Mouse (Mus musculus): ENCODE data around the gene Gm10197. TPM values are rescaled to one million over a fixed set of nuclear protein-coding genes. Genes with fewer than 3 reads are reported as not detected.

The Gm10197 gene
- polyA plus RNA-seq, 1 experiment from 2014 or later, result not detected

DNA sequence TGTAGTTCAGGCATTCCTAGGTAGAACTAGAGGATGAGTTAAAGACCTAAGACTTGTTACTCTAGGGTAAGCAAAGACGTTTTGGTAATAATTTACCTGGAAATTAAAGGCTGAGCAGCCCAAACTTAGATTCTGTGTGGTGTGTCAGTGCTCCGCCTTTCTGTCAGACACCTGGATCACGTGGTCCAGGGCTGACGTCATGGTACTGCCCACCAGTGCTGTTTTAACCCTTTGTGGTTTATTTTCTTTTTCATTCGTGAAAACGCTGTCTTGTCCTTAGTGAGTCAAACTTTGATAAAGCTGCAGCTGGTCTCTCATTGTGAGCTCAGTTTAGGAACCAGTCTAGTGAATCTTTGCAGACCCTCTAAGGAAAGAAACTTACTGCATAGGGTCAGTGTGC is 31.1 kb downstream of the Gm10197 start:
- Histone ChIP-seq H3K27ac (ENCODE audit: low read depth, low read length) (no peak overlapping the region), H3K36me3 (ENCODE audit: control insufficient read depth, insufficient read depth, low read length) (0 out of 2 replicates have a peak, but pooled peaks cover 3% of the 10 kb centered on the region), H3K9me3 (ENCODE audit: control insufficient read depth, low read length) (no peaks in the 10 kb centered on the region), H3K27me3 (ENCODE audit: control insufficient read depth, insufficient read depth, low read length) (no peaks in the 10 kb centered on the region), H3K4me3 (ENCODE audit: low read depth, low read length) (no peak overlapping the region), H3K9ac (ENCODE audit: low read length) (no peak overlapping the region), H3K4me1 (replicated peaks; ENCODE audit: control insufficient read depth, insufficient read depth, low read length) (peaks cover 2% of the 10 kb centered on the region; the same call in 1 of the 2 replicates), H3K4me2 (ENCODE audit: low read depth, low read length, severe bottlenecking) (no peak overlapping the region)
- ATAC-seq (replicated peaks; ENCODE audit: low FRiP score) (no peak), DNase-seq (ENCODE audit: low spot score) (no peak)
- WGBS, result 23% methylated on average over 6 of the region's 6 CpGs

DNA sequence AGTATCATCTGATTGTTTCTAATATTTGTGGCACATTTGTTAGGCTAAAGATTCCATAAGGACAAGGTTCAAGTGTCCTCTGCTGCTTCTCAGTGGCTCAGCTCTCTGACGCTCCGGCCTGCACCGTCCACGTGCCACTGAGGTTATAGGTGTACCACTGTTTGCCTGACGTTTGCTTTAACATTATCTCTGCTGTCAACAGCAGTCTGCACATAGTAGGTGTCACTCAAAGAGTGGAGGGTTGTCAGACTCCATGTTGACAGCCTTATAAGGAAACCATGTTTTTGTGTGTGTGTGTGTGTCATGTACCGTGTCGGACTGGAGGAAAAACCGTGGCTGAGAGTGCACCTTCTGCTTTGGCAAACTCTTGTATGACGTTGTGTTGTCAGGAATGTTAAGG is 36.3 kb downstream of the Gm10197 start:
- no peak overlapping the region for H3K27ac ChIP-seq (ENCODE audit: low read depth, low read length)
- H3K4me3 ChIP-seq (ENCODE audit: low read depth, low read length), result no peak overlapping the region
- no peak for DNase-seq (ENCODE audit: low spot score)
- no peak for ATAC-seq (replicated peaks; ENCODE audit: low FRiP score)
- 96% methylated on average over 9 of the region's 9 CpGs for WGBS
- H3K9me3 ChIP-seq (ENCODE audit: control insufficient read depth, low read length), result no peaks in the 10 kb centered on the region
- H3K4me2 ChIP-seq (ENCODE audit: low read depth, low read length, severe bottlenecking), result no peak overlapping the region
- no peaks in the 10 kb centered on the region for H3K27me3 ChIP-seq (ENCODE audit: control insufficient read depth, insufficient read depth, low read length)
- H3K4me1 ChIP-seq (replicated peaks; ENCODE audit: control insufficient read depth, insufficient read depth, low read length), result peaks cover under 1% of the 10 kb centered on the region
- no peak overlapping the region for H3K9ac ChIP-seq (ENCODE audit: low read length)
- peaks cover 6% of the 10 kb centered on the region; the same call in 1 of the 2 replicates for H3K36me3 ChIP-seq (ENCODE audit: control insufficient read depth, insufficient read depth, low read length)

DNA sequence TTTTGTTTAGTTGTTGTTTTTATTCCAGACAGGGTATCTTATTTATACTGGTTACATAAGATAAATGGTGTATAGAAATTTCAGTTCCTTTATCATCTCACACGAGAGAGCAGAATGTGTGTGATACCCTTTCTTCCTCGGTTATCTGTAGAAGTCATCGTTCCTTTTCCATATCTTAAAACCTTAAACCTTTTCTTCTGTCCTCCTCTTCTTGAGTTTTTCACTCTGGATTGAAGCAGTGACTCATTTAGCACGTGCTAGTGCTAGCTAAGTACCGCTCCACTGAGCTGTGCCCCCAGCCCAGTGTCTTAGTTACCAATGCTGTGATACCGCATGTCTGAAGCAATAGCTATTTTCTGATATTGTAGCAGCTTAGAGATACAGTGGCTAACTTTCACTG is 37.8 kb downstream of the Gm10197 start:
- DNase-seq (ENCODE audit: low spot score) (no peak), ATAC-seq (replicated peaks; ENCODE audit: low FRiP score) (no peak)
- WGBS, result 96% methylated on average over 6 of the region's 6 CpGs
- Histone ChIP-seq H3K4me1 (replicated peaks; ENCODE audit: control insufficient read depth, insufficient read depth, low read length) (peaks cover 2% of the 10 kb centered on the region), H3K4me3 (ENCODE audit: low read depth, low read length) (no peak overlapping the region), H3K9ac (ENCODE audit: low read length) (no peak overlapping the region), H3K4me2 (ENCODE audit: low read depth, low read length, severe bottlenecking) (no peak overlapping the region), H3K36me3 (ENCODE audit: control insufficient read depth, insufficient read depth, low read length) (peaks cover 6% of the 10 kb centered on the region; the same call in 1 of the 2 replicates), H3K27me3 (ENCODE audit: control insufficient read depth, insufficient read depth, low read length) (no peaks in the 10 kb centered on the region), H3K9me3 (ENCODE audit: control insufficient read depth, low read length) (no peaks in the 10 kb centered on the region), H3K27ac (ENCODE audit: low read depth, low read length) (no peak overlapping the region)

DNA sequence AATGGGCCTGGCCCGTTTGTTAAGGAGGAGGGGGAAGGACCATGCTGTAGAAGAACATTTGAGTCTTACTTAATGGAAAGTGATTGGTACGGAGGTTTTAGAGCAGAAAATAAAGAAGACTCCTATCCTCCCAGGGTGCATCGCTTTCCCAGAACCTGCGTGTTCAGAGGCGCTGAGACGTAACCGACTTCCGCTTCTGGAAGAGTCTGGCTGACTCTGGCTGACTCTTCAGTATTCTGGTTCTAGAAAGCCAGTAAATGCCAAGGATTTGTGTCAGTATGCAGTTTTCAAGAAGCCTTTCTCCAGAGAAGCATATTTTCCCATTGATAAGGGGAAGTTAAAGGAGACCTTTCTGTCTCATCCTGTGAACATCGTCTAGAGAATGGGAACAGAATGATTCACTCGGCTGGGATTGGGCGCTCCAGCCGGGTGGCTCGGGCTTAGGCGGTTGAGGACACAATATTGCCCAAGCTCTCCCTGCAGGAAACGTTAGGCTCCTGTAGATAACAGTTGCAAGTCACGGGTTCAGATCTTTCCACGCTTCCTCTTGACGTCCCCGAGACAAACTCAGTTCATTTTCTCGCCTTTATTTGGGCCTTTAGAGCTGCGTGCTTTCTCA is 39.6 kb downstream of the Gm10197 start:
- no peak for ATAC-seq (replicated peaks; ENCODE audit: low FRiP score)
- Histone ChIP-seq H3K4me1 (replicated peaks; ENCODE audit: control insufficient read depth, insufficient read depth, low read length) (peaks cover 2% of the 10 kb centered on the region), H3K4me3 (ENCODE audit: low read depth, low read length) (no peak overlapping the region), H3K4me2 (ENCODE audit: low read depth, low read length, severe bottlenecking) (no peak overlapping the region), H3K36me3 (ENCODE audit: control insufficient read depth, insufficient read depth, low read length) (peaks cover 2% of the 10 kb centered on the region; the same call in 1 of the 2 replicates), H3K27me3 (ENCODE audit: control insufficient read depth, insufficient read depth, low read length) (no peaks in the 10 kb centered on the region), H3K9me3 (ENCODE audit: control insufficient read depth, low read length) (no peaks in the 10 kb centered on the region), H3K9ac (ENCODE audit: low read length) (no peak overlapping the region), H3K27ac (ENCODE audit: low read depth, low read length) (no peak overlapping the region)
- 92% methylated on average over 21 of the region's 21 CpGs for WGBS
- no peak for DNase-seq (ENCODE audit: low spot score)

DNA sequence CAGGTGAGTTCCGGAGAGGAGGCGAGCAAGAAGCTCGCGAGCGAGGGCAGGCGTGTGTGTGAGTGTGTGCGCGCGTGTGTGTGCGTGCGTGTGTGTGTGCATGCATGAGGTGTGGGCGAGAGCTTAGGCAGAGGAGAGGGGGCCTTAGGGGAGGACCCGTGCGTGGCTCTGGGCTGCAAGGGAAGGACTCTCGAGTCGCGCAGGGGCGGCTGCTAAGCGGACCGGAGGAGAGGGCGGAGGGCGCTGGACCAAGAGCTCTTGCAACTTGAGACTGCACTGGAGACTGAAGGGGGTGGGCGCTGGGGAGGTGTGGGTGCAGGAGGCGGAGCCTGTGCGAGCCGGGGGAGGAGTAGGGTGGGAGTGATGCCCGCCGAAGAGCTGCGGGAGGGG is 41.6 kb downstream of the Gm10197 start:
- Histone ChIP-seq H3K4me3 (ENCODE audit: low read depth, low read length) (peak overlapping the region; percentile 62), H3K4me1 (replicated peaks; ENCODE audit: control insufficient read depth, insufficient read depth, low read length) (peaks cover 9% of the 10 kb centered on the region), H3K27ac (ENCODE audit: low read depth, low read length) (peak overlapping the region; percentile 43; the same call in 1 of the 2 replicates), H3K4me2 (ENCODE audit: low read depth, low read length, severe bottlenecking) (peak overlapping the region; percentile 99), H3K9ac (ENCODE audit: low read length) (peak overlapping the region; percentile 70), H3K36me3 (ENCODE audit: control insufficient read depth, insufficient read depth, low read length) (peaks cover 2% of the 10 kb centered on the region; the same call in 1 of the 2 replicates), H3K9me3 (ENCODE audit: control insufficient read depth, low read length) (no peaks in the 10 kb centered on the region), H3K27me3 (ENCODE audit: control insufficient read depth, insufficient read depth, low read length) (no peaks in the 10 kb centered on the region)
- WGBS, result under 1% methylated on average over 29 of the region's 29 CpGs
- peak; percentile 88 for DNase-seq (ENCODE audit: low spot score)
- peak; percentile 74 for ATAC-seq (replicated peaks; ENCODE audit: low FRiP score)

DNA sequence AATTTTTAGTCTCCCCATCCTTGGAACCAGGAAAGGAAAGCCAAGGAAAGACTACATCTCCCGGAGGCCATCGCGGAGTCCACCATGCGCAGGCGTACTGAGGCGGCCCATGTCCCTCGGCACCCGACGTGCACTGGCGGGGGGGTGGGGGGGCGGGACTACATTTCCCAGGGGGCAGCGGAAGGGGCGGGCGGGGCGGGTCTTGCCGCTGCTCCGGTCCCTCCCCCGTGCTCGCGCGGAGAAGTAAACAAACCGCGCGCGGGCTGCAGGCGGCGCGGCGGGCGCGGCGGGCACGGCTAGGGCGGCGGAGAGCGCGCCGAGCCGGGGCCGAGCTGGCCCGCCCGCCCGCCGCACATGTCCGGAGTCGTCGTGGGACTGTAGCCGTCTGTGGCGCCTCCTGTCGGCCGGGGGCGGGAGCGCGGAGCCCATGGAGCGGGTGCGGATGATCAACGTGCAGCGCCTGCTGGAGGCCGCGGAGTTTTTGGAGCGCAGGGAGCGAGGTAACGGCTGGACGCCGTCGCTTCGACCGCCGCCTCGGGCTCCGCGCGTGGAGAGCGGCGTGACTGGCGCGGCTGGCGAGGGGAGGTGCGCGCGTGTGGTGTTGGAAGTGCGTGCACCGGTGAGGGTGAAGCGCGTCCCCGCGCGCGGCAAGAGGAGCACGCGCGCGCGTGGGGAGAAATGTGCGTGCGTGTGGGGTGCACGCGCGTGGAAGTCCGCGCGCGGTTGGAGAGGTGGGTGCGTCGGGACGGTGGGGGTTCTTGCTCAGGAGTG is 42.2 kb downstream of the Gm10197 start:
- Histone ChIP-seq H3K9ac (ENCODE audit: low read length) (peak overlapping the region; percentile 70), H3K27ac (ENCODE audit: low read depth, low read length) (peak overlapping the region; percentile 43; the same call in 1 of the 2 replicates), H3K9me3 (ENCODE audit: control insufficient read depth, low read length) (no peaks in the 10 kb centered on the region), H3K27me3 (ENCODE audit: control insufficient read depth, insufficient read depth, low read length) (no peaks in the 10 kb centered on the region), H3K4me2 (ENCODE audit: low read depth, low read length, severe bottlenecking) (peak overlapping the region; percentile 99), H3K4me3 (ENCODE audit: low read depth, low read length) (peak overlapping the region; percentile 62), H3K36me3 (ENCODE audit: control insufficient read depth, insufficient read depth, low read length) (peaks cover 2% of the 10 kb centered on the region; the same call in 1 of the 2 replicates), H3K4me1 (replicated peaks; ENCODE audit: control insufficient read depth, insufficient read depth, low read length) (peaks cover 11% of the 10 kb centered on the region)
- DNase-seq (ENCODE audit: low spot score) (peak; percentile 97), ATAC-seq (replicated peaks; ENCODE audit: low FRiP score) (peak; percentile 88)
- under 1% methylated on average over 104 of the region's 106 CpGs for WGBS

DNA sequence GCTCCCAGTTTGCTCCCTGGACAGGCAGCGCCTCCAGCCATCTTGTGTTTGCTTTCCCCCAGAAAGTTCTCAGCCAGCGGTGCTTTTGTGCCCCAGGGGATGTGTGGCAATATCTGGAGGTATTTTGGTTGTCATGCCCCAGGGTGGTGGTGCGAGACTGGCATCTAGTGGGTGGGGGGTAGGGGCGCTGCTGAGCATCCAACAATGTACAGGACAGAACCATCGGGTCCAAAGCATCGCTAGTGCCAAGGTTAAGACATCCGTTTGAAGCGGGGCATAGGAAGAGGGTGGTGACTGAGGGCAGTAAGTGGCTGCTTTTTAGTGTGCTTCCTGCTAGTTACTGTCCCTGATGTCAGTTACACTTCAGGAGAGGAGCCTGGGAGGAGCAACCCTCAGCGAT is 43.5 kb downstream of the Gm10197 start:
- Histone ChIP-seq H3K9ac (ENCODE audit: low read length) (no peak overlapping the region), H3K4me1 (replicated peaks; ENCODE audit: control insufficient read depth, insufficient read depth, low read length) (peaks cover 13% of the 10 kb centered on the region), H3K4me3 (ENCODE audit: low read depth, low read length) (no peak overlapping the region), H3K27me3 (ENCODE audit: control insufficient read depth, insufficient read depth, low read length) (no peaks in the 10 kb centered on the region), H3K36me3 (ENCODE audit: control insufficient read depth, insufficient read depth, low read length) (peaks cover 2% of the 10 kb centered on the region; the same call in 1 of the 2 replicates), H3K4me2 (ENCODE audit: low read depth, low read length, severe bottlenecking) (no peak overlapping the region), H3K27ac (ENCODE audit: low read depth, low read length) (no peak overlapping the region), H3K9me3 (ENCODE audit: control insufficient read depth, low read length) (no peaks in the 10 kb centered on the region)
- DNase-seq (ENCODE audit: low spot score), result no peak
- WGBS, result 79% methylated on average over 9 of the region's 9 CpGs
- ATAC-seq (replicated peaks; ENCODE audit: low FRiP score), result no peak

DNA sequence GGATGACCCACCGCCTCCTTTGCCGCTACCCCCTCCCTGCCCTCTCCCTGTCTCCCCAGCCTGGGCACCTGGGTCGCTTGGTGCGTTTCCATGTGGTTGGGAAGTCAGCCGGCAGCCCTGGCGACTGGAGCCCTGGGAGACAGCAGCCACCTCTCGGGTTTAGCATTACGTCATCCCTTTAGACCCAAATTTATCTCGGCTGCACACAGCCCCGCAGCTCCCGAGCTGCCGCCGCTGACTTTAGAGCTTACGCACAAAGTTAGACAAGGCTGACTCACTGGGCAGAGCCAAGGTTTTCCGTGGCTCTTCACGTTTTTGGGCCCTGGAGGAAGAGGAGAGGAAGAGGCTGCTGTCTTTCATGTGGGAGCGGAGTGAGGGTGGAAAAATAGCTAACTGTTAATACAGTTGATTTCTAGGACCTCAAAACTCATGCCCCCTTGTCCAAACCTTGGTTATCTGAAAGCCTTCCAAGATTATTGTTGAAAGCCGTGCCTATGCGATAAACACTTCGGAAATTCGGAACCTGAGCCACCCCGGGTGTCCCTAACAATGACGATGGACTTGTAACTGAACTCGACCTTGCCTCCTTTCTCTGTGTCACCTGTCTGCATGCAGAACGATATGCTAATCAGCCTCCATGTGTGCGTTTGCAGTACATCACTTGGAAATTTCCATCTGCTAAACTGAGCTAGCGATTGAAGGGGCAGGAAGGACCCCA is 45.8 kb downstream of the Gm10197 start:
- H3K4me2 ChIP-seq (ENCODE audit: low read depth, low read length, severe bottlenecking), result peak overlapping the region; percentile 43
- DNase-seq (ENCODE audit: low spot score) (peak; percentile 70), ATAC-seq (replicated peaks; ENCODE audit: low FRiP score) (no peak)
- no peaks in the 10 kb centered on the region for H3K27me3 ChIP-seq (ENCODE audit: control insufficient read depth, insufficient read depth, low read length)
- H3K36me3 ChIP-seq (ENCODE audit: control insufficient read depth, insufficient read depth, low read length), result no peaks in the 10 kb centered on the region
- H3K4me3 ChIP-seq (ENCODE audit: low read depth, low read length), result peak overlapping the region; percentile 12
- 11% methylated on average over 27 of the region's 27 CpGs for WGBS
- H3K27ac ChIP-seq (ENCODE audit: low read depth, low read length), result no peak overlapping the region
- H3K4me1 ChIP-seq (replicated peaks; ENCODE audit: control insufficient read depth, insufficient read depth, low read length), result peaks cover 13% of the 10 kb centered on the region
- H3K9ac ChIP-seq (ENCODE audit: low read length), result peak overlapping the region; percentile 51
- no peaks in the 10 kb centered on the region for H3K9me3 ChIP-seq (ENCODE audit: control insufficient read depth, low read length)

Measured in forebrain, embryonic 11.5 days (tissue).